Mouse (Mus musculus): ENCODE measurements around the gene Fmnl1. TPM values are rescaled to one million over a fixed set of nuclear protein-coding genes. Genes with fewer than 3 reads are reported as not detected.

Fmnl1 gene
- polyA plus RNA-seq, 1 experiment from 2014 or later, result 0.78 TPM

DNA sequence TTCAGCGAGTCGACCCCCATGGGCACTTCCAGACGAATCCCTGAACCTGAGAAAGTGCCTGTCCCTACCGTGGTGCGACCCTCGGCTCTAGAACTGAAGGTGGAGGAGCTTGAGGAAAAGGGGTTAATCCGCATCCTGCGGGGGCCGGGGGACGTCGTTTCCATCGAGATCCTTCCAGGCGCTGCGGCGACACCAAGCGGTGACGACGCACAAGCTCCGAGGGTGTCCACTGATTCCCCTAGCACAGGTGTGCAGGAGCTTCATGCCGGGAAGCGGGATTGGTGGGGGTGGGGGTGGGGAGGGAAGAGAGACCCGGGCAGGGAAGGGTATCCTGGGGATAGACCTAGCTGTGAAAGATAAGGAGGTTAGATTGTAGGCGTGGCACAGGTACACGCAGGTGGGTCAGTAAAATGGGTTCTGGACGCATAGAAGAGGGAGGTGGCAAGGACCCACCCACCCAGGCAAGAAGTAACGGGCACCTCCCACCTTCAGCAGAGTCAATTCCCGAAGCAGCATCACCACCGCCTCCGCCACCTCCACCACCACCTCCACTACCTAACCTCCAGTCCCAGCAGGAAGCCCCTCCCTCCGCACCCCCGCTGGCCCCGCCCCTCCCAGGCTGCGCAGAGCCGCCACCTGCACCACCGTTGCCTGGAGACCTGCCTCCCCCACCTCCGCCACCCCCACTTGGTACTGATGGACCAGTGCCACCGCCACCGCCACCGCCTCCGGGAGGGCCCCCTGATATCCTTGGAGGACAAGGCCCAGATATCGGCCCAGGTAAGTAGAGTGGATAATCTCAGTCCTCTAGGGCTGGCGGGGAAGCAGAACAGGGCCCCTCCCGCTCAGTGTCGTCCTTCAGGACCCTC is 22.3 kb downstream of the Fmnl1 start:
- Histone ChIP-seq H3K27ac (no peak overlapping the region), H3K36me3 (no peaks in the 10 kb centered on the region), H3K4me1 (replicated peaks) (peaks cover 13% of the 10 kb centered on the region), H3K4me3 (replicated peaks) (peak overlapping the region; percentile 27), H3K4me2 (peak overlapping the region; percentile 51), H3K27me3 (peaks cover 89% of the 10 kb centered on the region), H3K9ac (replicated peaks) (0 out of 2 replicates have a peak overlapping the region, but pooled peaks have one; percentile 27), H3K9me3 (no peaks in the 10 kb centered on the region)
- no peak for ATAC-seq (ENCODE audit: insufficient number of reproducible peaks, insufficient read depth, low FRiP score, low TSS enrichment, low read depth)
- WGBS, result 4% methylated on average over 40 of the region's 44 CpGs

DNA sequence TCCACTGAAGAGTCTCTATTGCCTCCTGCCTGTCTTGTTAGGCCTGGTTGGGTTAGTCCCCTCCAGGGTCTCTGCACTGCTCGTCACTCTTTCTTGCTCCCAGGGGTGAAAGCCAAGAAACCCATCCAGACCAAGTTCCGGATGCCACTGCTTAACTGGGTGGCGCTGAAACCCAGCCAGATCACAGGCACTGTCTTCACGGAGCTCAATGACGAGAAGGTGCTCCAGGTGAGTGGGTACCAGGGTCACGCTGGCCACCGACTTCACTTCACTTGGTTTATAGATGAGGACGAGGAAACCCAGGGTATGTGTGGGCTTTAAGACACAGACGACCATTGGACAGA is 22.9 kb downstream of the Fmnl1 start:
- WGBS, result 28% methylated on average over 9 of the region's 9 CpGs

DNA sequence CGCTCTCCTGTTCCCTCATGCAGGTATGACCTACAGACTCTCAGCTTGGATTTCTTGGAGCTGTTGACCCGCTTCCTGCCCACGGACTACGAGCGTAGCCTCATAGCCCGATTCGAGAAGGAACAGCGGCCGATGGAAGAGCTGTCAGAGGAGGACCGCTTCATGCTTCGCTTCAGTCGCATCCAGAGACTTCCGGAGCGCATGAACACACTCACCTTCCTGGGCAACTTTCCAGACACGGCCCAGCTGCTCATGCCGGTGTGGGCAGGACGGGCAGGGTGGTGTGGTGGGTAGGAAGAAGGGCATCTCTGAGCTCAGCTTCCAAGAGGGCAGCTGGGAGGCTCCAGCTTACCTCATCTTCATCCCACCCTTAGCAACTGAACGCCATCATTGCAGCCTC is 24.3 kb downstream of the Fmnl1 start:
- no peak for ATAC-seq (ENCODE audit: insufficient number of reproducible peaks, insufficient read depth, low FRiP score, low TSS enrichment, low read depth)
- 91% methylated on average over 18 of the region's 18 CpGs for WGBS
- Histone ChIP-seq H3K4me1 (replicated peaks) (peaks cover 29% of the 10 kb centered on the region), H3K27ac (no peak overlapping the region), H3K36me3 (no peaks in the 10 kb centered on the region), H3K4me2 (no peak overlapping the region), H3K9me3 (no peaks in the 10 kb centered on the region), H3K4me3 (replicated peaks) (no peak overlapping the region), H3K27me3 (peaks cover 100% of the 10 kb centered on the region), H3K9ac (replicated peaks) (no peak overlapping the region)

More for the DNA sequence above, 22.9 kb downstream of the Fmnl1 start:
- no peak overlapping the region for H3K4me2 ChIP-seq
- no peak for ATAC-seq (ENCODE audit: insufficient number of reproducible peaks, insufficient read depth, low FRiP score, low TSS enrichment, low read depth)
- no peak overlapping the region for H3K4me3 ChIP-seq (replicated peaks)
- no peaks in the 10 kb centered on the region for H3K36me3 ChIP-seq
- peaks cover 95% of the 10 kb centered on the region for H3K27me3 ChIP-seq
- H3K4me1 ChIP-seq (replicated peaks), result peaks cover 19% of the 10 kb centered on the region
- H3K27ac ChIP-seq, result no peak overlapping the region
- no peaks in the 10 kb centered on the region for H3K9me3 ChIP-seq
- no peak overlapping the region for H3K9ac ChIP-seq (replicated peaks)

DNA sequence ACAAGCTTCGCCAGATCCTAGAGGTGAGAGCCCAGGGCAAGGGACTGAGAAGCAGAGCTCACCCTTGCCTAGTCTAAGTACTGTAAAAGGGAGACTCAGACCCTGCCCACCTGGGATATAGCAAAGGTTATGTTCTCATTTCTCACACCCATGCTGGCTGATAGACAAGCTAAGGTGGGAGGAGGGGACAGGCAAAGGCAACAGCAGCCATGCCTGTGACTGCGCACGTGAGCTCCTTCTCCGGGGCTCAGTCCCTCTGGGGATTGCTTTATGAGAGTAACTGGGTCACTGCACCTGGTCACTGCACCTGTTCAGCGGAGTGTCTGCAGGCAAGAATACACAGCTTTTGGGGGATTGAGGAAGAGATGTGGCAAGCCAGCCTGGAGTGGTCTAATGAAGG is 24.7 kb downstream of the Fmnl1 start:
- WGBS, result 84% methylated on average over 5 of the region's 5 CpGs
- no peaks in the 10 kb centered on the region for H3K9me3 ChIP-seq
- no peak for ATAC-seq (ENCODE audit: insufficient number of reproducible peaks, insufficient read depth, low FRiP score, low TSS enrichment, low read depth)
- peaks cover 29% of the 10 kb centered on the region for H3K4me1 ChIP-seq (replicated peaks)
- no peak overlapping the region for H3K4me3 ChIP-seq (replicated peaks)
- H3K4me2 ChIP-seq, result no peak overlapping the region
- H3K27ac ChIP-seq, result no peak overlapping the region
- peaks cover 100% of the 10 kb centered on the region for H3K27me3 ChIP-seq
- no peak overlapping the region for H3K9ac ChIP-seq (replicated peaks)
- H3K36me3 ChIP-seq, result no peaks in the 10 kb centered on the region

DNA sequence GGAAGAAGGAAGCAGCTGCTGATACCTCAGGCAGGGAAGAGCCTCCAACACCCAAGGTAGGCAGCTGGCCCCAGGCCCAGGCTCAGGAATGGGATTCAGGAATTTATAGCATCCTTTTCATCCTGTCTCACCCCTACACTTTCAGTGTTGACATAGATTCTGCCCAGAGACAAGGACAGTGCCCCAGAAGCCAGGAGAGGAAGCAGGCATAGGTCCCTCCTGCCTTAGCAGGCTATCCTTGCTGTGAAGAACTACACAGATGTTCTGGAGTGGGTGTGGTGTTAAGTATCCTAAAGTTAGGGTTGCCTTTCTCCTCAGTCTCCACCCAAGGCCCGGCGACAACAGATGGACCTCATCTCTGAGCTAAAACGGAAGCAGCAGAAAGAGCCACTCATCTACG is 26.4 kb downstream of the Fmnl1 start:
- H3K27me3 ChIP-seq, result peaks cover 100% of the 10 kb centered on the region
- H3K27ac ChIP-seq, result no peak overlapping the region
- no peak overlapping the region for H3K4me2 ChIP-seq
- no peaks in the 10 kb centered on the region for H3K36me3 ChIP-seq
- no peak for ATAC-seq (ENCODE audit: insufficient number of reproducible peaks, insufficient read depth, low FRiP score, low TSS enrichment, low read depth)
- H3K9ac ChIP-seq (replicated peaks), result no peak overlapping the region
- 91% methylated on average over 4 of the region's 4 CpGs for WGBS
- no peaks in the 10 kb centered on the region for H3K9me3 ChIP-seq
- peaks cover 35% of the 10 kb centered on the region for H3K4me1 ChIP-seq (replicated peaks)
- no peak overlapping the region for H3K4me3 ChIP-seq (replicated peaks)

DNA sequence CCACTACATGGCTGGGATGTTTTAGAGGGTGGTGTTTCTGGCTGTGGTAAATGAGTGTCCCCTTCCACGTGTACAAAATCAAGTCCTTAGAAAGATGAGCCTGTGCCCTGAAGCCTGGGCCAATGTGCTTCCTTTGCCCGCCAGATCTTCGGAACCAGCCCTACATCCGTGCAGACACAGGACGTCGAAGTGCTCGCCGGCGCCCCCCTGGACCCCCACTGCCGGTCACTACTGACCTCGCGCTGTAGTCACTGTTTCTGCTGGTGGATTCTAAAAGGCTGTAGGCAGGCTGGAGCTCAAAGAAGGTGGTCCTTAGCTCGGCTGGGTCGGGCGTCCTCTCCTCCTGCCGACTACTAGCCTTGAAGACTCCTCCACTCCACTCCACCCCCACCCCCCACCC is 27.4 kb downstream of the Fmnl1 start:
- Histone ChIP-seq H3K9ac (replicated peaks) (no peak overlapping the region), H3K27me3 (peaks cover 94% of the 10 kb centered on the region), H3K27ac (no peak overlapping the region), H3K9me3 (no peaks in the 10 kb centered on the region), H3K4me3 (replicated peaks) (peak overlapping the region; percentile 49), H3K4me1 (replicated peaks) (peaks cover 25% of the 10 kb centered on the region), H3K36me3 (no peaks in the 10 kb centered on the region), H3K4me2 (peak overlapping the region; percentile 84)
- no peak for ATAC-seq (ENCODE audit: insufficient number of reproducible peaks, insufficient read depth, low FRiP score, low TSS enrichment, low read depth)
- 4% methylated on average over 16 of the region's 16 CpGs for WGBS

DNA sequence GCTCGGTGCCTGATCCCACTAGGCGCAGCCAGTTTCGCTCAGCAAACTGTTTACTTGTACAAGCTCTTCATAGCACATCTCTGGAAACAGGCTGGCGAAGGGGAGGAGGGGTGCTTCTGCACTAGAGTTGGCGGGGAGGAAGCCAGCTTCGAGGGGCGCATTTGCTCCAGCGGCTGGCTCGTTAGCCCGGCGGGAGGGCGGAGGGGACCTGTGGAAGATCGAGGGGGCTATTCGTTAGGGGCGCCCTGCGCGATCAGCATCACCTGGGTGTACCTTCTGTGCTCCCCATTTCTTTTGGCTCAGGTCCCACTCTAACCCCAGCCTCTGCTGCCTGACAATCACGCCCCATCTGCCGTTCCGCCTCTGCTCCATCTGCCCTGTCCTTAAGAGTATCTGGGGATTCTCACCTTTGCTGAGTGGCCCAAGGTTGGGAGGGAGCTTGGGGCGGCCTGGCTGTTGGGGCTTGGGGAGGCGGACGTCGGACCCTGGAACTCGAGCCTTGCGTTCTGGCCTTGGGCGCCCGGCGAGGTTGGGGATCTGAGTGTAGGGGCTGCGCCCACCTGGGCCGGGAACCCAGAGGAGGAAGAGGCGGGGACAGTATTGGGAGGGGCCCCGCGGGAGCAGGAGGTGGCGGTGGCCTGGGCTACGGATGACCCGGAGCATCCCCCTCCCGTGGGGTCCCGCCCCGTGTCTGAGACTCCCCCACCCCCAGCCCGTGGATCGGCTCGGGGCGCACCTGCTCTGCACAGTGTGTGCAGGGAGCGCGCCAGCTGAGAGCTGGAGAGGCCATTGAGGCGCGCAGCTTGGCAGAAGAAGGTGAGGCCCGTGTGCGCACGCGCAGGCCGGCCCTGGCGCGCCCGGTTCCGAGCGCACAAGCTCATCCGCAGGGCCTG is 28.2 kb downstream of the Fmnl1 start:
- peak overlapping the region; percentile 84 for H3K4me2 ChIP-seq
- peak overlapping the region; percentile 49 for H3K4me3 ChIP-seq (replicated peaks)
- H3K27me3 ChIP-seq, result peaks cover 86% of the 10 kb centered on the region
- peak overlapping the region; percentile 53 for H3K9ac ChIP-seq (replicated peaks)
- no peak for ATAC-seq (ENCODE audit: insufficient number of reproducible peaks, insufficient read depth, low FRiP score, low TSS enrichment, low read depth)
- H3K36me3 ChIP-seq, result no peaks in the 10 kb centered on the region
- H3K27ac ChIP-seq, result no peak overlapping the region
- H3K9me3 ChIP-seq, result no peaks in the 10 kb centered on the region
- WGBS, result 1% methylated on average over 57 of the region's 59 CpGs
- H3K4me1 ChIP-seq (replicated peaks), result peaks cover 22% of the 10 kb centered on the region

DNA sequence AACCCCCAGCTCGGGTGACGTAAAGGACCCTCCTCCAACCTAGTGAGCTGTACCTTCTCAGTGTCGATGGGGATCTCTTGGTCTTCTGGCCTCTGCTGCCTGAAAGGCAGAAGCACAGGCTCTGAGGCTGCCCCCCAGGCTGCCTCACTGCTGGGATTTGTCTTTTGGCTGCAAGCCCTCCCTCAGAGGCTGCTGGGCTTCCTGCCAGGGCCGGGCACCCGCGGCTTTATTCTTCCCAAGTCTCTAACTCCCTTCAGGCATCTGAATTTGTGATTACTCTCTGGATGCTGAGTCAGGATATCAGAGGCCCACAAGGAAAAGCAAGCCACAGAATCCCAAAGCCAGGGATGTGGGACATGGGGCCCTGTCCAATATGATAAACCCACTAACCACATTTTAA is 30.8 kb downstream of the Fmnl1 start:
- 30% methylated on average over 6 of the region's 6 CpGs for WGBS
- no peak overlapping the region for H3K9ac ChIP-seq (replicated peaks)
- ATAC-seq (ENCODE audit: insufficient number of reproducible peaks, insufficient read depth, low FRiP score, low TSS enrichment, low read depth), result no peak
- no peaks in the 10 kb centered on the region for H3K36me3 ChIP-seq
- no peak overlapping the region for H3K4me3 ChIP-seq (replicated peaks)
- H3K27me3 ChIP-seq, result peaks cover 61% of the 10 kb centered on the region
- H3K27ac ChIP-seq, result no peak overlapping the region
- no peak overlapping the region for H3K4me2 ChIP-seq
- peaks cover 22% of the 10 kb centered on the region for H3K4me1 ChIP-seq (replicated peaks)
- H3K9me3 ChIP-seq, result no peaks in the 10 kb centered on the region

DNA sequence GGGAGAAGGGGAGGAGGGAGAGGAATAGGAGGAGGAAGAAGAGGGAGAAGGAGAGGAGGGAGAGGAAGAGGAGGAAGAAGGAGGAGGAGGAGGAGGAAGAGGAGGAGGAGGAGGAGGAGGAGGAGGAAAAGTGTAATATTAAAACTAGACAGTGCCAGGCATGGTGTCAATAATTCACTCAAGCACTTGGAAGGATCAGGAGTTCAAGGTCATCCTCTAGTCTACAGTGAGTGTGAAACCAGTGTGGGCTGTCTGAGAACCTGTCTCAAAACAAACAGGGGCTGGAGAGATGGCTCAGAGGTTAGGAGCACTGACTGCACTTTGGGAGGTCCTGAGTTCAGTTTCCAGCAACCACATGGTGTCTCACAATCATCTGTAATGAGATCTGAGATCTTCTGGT is 31.5 kb downstream of the Fmnl1 start:
- Histone ChIP-seq H3K4me2 (no peak overlapping the region), H3K4me3 (replicated peaks) (no peak overlapping the region), H3K36me3 (no peaks in the 10 kb centered on the region), H3K4me1 (replicated peaks) (peaks cover 22% of the 10 kb centered on the region), H3K9me3 (no peaks in the 10 kb centered on the region), H3K9ac (replicated peaks) (no peak overlapping the region), H3K27ac (no peak overlapping the region), H3K27me3 (peaks cover 54% of the 10 kb centered on the region)
- ATAC-seq (ENCODE audit: insufficient number of reproducible peaks, insufficient read depth, low FRiP score, low TSS enrichment, low read depth), result no peak

DNA sequence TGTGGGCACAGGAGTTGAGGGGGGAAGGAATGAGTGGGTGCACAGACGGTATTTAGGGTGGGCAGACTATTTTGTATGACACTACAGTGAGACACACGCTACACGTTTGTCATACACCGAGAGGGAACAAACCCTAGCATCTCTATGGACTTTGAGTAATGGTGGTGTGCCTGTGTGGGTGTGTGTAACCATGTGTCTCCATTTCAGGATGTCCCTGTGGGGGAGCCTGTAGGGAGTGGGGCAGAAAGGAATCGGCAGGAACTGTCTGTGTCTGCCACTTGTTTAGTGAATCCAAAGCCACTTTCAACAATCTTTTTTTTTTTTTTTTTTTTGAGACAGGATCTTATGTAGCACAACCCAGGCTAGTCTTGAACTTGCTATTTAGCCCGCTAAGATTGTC is 35.3 kb downstream of the Fmnl1 start:
- H3K36me3 ChIP-seq, result no peaks in the 10 kb centered on the region
- no peak overlapping the region for H3K9ac ChIP-seq (replicated peaks)
- no peak overlapping the region for H3K4me2 ChIP-seq
- no peak overlapping the region for H3K27ac ChIP-seq
- 91% methylated on average over 6 of the region's 6 CpGs for WGBS
- no peaks in the 10 kb centered on the region for H3K9me3 ChIP-seq
- no peak for ATAC-seq (ENCODE audit: insufficient number of reproducible peaks, insufficient read depth, low FRiP score, low TSS enrichment, low read depth)
- peaks cover 6% of the 10 kb centered on the region; the same call in 1 of the 2 replicates for H3K4me1 ChIP-seq (replicated peaks)
- no peak overlapping the region for H3K4me3 ChIP-seq (replicated peaks)
- H3K27me3 ChIP-seq, result peaks cover 17% of the 10 kb centered on the region

DNA sequence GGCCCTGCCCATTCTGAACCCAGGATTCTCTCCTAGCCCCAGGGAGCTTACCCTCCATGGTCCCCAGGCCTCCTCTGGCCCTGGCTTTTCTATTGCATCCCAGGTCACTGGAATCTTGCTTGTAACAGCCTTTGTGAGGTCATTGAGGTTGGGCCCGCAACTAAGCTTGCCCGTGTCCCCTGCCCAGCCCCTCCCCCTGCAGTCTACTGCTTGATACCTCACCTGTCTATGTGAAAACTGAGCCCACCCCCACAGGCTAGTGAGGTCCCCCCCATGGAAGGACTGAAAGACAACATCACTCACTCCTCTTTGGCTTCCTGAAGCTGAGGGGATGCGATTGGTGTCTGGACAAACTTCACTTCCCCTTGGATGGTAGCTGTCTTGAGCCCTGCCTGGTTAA is 37.6 kb downstream of the Fmnl1 start, which contains the start of gene 1700023F06Rik:
1700023F06Rik (minus strand) TSS at position 101 of the 400 bp plus-strand sequence.
- ATAC-seq (ENCODE audit: insufficient number of reproducible peaks, insufficient read depth, low FRiP score, low TSS enrichment, low read depth), result no peak
- 83% methylated on average over 3 of the region's 3 CpGs for whole genome bisulfite sequencing
- H3K4me1 ChIP-seq (replicated peaks), result no peaks in the 10 kb centered on the region

More for the DNA sequence above, 37.6 kb downstream of the Fmnl1 start, which contains the start of gene 1700023F06Rik:
- Histone ChIP-seq H3K9me3 (0 out of 2 replicates have a peak, but pooled peaks cover 3% of the 10 kb centered on the region), H3K9ac (replicated peaks) (no peak within 1 kb of the TSS), H3K36me3 (no peaks in the 10 kb centered on the region), H3K4me3 (replicated peaks) (no peak within 1 kb of the TSS), H3K27ac (no peak within 1 kb of the TSS), H3K27me3 (peaks cover 7% of the 10 kb centered on the region; the same call in 1 of the 2 replicates), H3K4me2 (no peak within 1 kb of the TSS)

Data from limb, embryonic 12.5 days (tissue).